Mouse (Mus musculus) stomach, postnatal 0 days (tissue): ENCODE data around the gene Rnf26.

Experiments used
- CTCF ChIP-seq: IDR thresholded peaks from 2 replicates; pipeline ENCODE4 v1.5.1; 2016; ENCODE audit warnings: antibody characterized with exemption, low read depth, mild to moderate bottlenecking, moderate library complexity
- EP300 ChIP-seq: optimal IDR thresholded peaks from 2 replicates; pipeline ENCODE3; 2016; ENCODE audit warnings: antibody characterized with exemption

GRCm38 (mm10) chr9:44072599-44072915, 40.8 kb downstream of the Rnf26 start:
- TF ChIP-seq EP300 (no peak), CTCF (no peak)
